Mouse (Mus musculus): ENCODE results near the gene Ttc39b.
A peak's percentile ranks its signal among the peaks of the same experiment; 100 is the strongest.

Gene Ttc39b

GRCm38 (mm10) chr4:83323910-83324684 lies at the start of gene Ttc39b:
Ttc39b (minus strand) TSS chr4:83324255.
- peak; percentile 94 for DNase-seq

- DNase-seq: no peak
Measured at GRCm38 (mm10) chr4:83373381-83373780, 49.3 kb upstream of the Ttc39b start.

DNA sequence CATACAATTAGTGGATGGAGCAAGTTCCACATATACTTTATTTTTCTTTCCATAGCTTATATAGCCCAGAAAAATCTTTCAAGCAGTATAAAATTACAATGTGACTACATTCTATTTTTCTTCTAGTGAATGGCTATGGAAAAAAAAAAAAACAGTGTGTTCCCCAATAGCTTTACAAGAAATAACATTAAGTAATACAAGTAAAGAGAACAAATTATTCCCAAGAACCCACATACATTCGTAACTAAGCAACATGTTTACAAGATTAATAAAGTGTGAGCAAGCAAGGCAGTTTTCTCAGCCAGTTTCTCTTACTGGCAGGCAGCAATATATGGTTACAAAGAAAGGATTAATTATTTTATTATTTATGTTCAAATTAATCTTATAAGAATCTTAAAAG lies 33.7 kb upstream of the Ttc39b start:
- DNase-seq: no peak

DNA sequence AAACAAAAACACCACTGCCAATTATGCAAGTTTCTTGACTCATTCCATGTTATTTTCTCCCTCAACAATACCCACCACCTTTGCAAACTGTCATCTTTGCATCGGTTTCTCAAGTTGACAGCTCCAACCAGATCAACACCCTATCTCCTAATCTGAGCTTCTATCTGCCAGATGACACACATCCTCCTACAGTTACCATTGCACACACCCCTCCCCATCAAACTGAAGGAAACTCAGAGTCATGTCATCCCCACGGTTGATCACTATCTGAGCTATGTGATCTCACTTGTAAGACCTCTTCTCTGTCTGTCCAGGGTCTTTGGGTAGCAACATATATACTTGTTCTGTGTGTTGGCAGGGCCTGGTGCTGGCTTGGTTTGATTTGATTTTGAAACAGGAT lies 30.7 kb upstream of the Ttc39b start:
- DNase-seq: no peak

GRCm38 (mm10) chr4:83353949-83354348 lies 29.9 kb upstream of the Ttc39b start:
- no peak for DNase-seq

DNA sequence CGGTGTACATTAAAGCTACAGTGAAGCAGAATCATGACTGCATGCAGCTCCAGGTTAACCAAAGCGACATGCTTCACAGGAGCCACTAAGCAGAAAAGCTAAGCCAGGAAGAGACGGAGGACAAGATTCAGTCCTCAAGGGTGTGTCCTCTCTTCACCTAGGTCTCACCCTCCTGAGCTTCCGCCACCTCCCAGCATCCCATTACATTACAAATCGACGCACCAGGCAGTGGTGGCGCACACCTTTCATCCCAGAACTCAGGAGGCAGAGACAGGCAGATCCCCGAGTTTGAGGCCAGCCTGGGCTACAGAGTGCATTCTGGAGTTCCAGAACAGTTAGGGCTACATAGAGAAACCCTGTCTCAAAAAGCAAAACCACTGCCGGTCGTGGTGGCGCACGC lies 29.2 kb upstream of the Ttc39b start:
- no peak for DNase-seq

- peak; percentile 62 for DNase-seq
Measured at GRCm38 (mm10) chr4:83350719-83351118, 26.7 kb upstream of the Ttc39b start.

GRCm38 (mm10) chr4:83348970-83349369 lies 24.9 kb upstream of the Ttc39b start:
- no peak for DNase-seq

GRCm38 (mm10) chr4:83343895-83344294 lies 19.8 kb upstream of the Ttc39b start:
- DNase-seq: no peak

- DNase-seq: no peak
Measured at GRCm38 (mm10) chr4:83343146-83343823, 19.2 kb upstream of the Ttc39b start.

DNA sequence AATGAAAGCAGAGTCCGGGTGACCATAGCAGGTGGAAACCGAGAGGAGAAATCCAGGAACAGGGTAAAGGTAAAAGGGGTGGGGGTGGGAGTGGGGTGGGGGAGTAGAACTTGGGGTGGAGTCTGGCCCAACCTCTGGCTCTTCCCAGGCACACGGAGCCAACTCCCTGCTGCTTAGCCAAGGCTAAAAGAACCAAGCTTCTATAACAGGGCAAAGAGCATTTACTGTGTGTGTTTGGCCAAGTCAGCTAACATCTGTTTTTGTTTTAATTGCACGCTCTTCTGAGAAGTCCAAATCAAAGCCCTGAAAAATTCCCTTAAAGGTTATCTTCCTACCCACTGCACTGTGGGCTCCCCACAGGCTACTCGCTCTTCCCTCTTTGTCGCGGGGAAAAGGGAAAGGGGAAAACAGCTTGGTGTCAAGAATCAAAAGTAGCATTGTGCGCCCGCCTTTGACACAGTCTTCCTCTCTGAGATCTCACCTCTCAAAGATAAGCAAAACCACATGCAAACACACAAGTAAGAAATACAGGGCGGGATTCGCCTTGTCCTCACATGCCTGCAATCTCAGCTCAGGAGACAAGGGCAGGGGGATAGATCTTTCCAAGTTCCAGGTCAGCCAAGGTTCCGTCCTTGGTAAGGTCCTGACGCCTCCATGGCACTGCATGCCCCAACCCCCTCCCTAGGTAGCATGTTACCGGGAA lies 18.4 kb upstream of the Ttc39b start:
- no peak for DNase-seq

DNA sequence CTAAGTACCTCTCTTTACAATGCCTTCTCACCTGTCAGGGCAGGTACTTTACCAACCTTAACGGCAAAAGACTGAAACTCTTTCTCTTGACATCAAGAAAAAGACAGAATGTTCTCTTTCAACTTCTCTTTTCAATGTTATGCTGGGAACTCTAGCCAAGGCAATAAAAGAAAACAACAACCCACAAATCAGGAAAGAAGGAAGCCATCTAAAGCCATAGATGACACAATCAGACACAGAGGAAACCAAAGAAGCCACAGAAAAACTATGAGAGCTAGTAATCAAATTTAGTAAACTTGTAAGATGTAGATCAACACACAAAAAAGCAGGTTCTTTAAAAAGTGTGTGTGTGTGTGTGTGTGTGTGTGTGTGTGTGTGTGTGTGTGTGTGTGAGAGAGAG lies 15.3 kb upstream of the Ttc39b start:
- DNase-seq: no peak

DNA sequence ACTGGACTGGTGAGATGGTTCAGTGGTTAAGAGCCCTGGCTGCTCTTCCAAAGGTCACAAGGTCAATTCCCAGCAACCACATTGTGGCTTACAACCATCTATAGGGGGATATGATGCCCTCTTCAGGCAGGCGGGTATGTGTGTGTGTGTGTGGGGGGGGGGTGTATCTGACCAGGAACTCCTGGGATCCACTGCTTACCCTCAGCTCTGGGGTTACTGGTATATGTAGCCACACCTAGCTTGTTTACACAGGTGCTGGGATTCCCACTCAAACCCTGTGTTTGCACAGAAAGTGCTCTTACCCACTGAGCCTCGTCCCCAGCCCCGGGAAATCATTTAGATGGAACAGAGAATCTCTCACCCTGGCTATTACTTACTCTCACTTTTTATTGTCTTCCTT lies 13.7 kb upstream of the Ttc39b start:
- DNase-seq: no peak

- DNase-seq: no peak
Measured at GRCm38 (mm10) chr4:83330369-83330768, 6.3 kb upstream of the Ttc39b start.

DNA sequence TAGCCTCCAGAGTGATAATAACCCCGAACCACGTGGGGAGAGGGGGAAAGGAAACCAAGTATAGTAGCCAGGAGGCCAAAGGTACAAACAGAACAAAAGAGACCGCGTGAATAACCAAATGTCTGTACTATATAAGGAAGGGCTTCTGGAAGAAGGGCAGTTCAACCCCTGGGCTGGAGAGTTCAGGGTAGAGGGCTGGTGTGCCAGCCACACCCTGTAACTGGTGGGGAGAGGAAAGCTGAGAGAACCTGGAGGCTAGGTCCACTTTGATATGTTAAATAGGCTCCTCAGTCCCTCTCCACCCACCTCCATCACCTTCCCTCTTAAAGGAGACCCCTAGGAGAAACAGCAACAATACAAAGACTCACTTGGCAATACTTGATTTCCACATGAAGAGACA lies 5.6 kb upstream of the Ttc39b start:
- no peak for DNase-seq

DNA sequence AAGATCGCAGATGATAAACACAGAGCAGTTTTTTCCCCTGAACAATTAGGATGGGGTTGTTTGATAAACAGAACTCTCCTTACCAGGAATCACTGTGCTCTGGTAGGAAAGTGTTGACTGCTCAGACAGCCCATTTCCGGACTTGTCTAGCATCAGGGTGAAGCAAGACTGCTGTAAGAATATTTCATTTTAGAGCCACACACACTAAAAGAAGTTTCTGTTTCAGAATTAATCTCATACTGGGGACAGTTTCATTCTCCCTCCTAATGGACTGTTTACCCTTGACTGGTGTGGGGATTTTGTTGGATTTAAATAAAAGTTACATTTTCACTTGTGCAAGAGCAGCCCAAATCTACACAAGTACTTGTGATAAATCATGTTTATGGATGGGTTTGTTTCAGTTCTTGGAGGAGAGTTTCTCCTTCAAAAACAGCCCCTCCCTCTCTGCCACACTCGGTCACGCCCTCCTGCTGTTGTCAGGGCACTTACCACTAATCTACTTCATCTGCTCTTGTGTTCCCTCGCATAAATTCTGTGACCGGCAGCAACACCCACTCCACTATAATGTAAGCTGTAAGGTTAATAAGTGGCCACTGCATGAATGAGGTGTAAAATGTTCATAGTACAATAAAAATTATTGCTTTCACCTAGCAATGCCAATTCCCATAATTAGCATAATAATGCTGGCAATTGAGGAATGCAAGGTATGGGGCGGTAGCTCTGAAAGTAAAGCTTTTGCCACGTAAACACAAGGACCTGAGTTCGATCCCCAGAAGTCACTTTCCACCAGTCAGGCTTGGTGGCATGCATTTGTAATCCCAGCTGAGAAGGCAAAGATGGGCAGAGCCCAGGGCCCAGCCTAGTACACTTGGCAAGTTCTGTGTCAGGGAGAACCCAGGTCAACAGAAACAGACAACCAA lies 4.2 kb upstream of the Ttc39b start:
- DNase-seq: no peak

GRCm38 (mm10) chr4:83327526-83327925 lies 3.5 kb upstream of the Ttc39b start:
- no peak for DNase-seq

DNA sequence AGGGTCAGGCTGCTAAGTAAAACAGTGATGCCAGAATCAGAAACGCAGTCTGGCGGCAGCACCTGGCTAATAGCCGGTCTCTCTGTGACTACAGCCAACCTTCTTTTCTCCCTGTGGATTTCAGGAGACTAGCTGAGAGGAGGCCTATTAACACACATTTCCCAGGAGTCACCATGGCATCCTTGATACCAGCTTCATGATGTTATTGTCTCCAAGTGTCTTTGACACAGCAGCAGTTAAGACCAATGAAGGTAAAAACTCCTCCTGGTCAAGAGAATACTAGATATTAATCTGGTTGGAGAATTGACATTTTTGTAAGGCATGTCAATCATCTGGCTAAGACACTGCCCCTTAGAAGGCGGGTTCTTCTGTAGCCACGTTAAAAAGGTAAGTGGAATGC lies 1.3 kb upstream of the Ttc39b start:
- DNase-seq: no peak

GRCm38 (mm10) chr4:83323201-83323903 lies 703 bp downstream of the Ttc39b start:
- peak; percentile 48 for DNase-seq

GRCm38 (mm10) chr4:83319736-83320135 lies 4.3 kb downstream of the Ttc39b start:
- DNase-seq: no peak

GRCm38 (mm10) chr4:83318758-83319157 lies 5.3 kb downstream of the Ttc39b start:
- no peak for DNase-seq

DNA sequence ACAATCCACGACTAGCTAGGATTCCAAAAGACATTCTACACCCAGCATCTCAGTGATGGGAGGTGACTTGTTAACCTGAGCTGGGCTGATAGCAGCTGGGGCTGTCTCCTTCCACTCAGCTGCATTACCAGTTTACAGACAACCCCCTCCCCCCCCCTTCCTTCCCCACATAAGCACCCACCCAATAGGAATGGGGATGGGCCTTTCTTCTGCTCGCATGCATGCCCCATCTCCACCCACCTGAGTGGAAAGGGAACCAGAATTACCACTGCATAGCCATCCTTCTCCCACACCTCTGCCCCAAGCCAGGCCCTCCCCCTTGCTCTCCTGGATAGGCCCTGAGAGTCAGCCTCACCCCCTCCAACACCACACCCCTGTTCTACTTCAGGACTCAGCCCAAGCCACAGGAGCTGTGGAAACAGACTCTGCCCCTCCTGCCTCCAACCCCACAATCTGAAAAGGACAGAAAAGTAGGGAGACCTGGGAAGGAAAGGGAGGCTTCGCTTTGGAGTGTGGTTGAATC lies 6.2 kb downstream of the Ttc39b start:
- DNase-seq: no peak
